Mouse (Mus musculus): ENCODE measurements around the gene Msmo1. TPM values are rescaled to one million over a fixed set of nuclear protein-coding genes. Genes with fewer than 3 reads are reported as not detected.

Msmo1 gene
- polyA plus RNA-seq, 1 experiment from 2014 or later = 202 TPM

- Histone ChIP-seq H3K27ac (no peak overlapping the region), H3K9me3 (no peaks in the 10 kb centered on the region), H3K36me3 (peaks cover 21% of the 10 kb centered on the region), H3K4me1 (replicated peaks) (no peaks in the 10 kb centered on the region), H3K4me3 (no peak overlapping the region), H3K27me3 (ENCODE audit: insufficient read depth, poor library complexity, severe bottlenecking) (no peaks in the 10 kb centered on the region)
- 92% methylated on average over 13 of the region's 13 CpGs for WGBS
- no peak for DNase-seq (ENCODE audit: low spot score)
Observed at GRCm38 (mm10) chr8:64740547-64741211, 7.1 kb upstream of the Msmo1 start.

- Histone ChIP-seq H3K4me1 (replicated peaks) (peaks cover 9% of the 10 kb centered on the region), H3K4me3 (no peak overlapping the region), H3K27ac (no peak overlapping the region), H3K36me3 (peaks cover 21% of the 10 kb centered on the region), H3K27me3 (ENCODE audit: insufficient read depth, poor library complexity, severe bottlenecking) (no peaks in the 10 kb centered on the region), H3K9me3 (no peaks in the 10 kb centered on the region)
- DNase-seq (ENCODE audit: low spot score) = no peak
- 98% methylated on average over 1 of the region's 1 CpGs for WGBS
Observed at GRCm38 (mm10) chr8:64738916-64739315, 5.3 kb upstream of the Msmo1 start.

GRCm38 (mm10) chr8:64736767-64737323, 3.3 kb upstream of the Msmo1 start:
- no peaks in the 10 kb centered on the region for H3K9me3 ChIP-seq
- no peak for DNase-seq (ENCODE audit: low spot score)
- peaks cover 10% of the 10 kb centered on the region; the same call in 1 of the 2 replicates for H3K36me3 ChIP-seq
- peaks cover 17% of the 10 kb centered on the region for H3K4me1 ChIP-seq (replicated peaks)
- H3K4me3 ChIP-seq = no peak overlapping the region
- H3K27ac ChIP-seq = no peak overlapping the region
- 84% methylated on average over 3 of the region's 3 CpGs for WGBS
- H3K27me3 ChIP-seq (ENCODE audit: insufficient read depth, poor library complexity, severe bottlenecking) = no peaks in the 10 kb centered on the region

GRCm38 (mm10) chr8:64735161-64735560, 1.6 kb upstream of the Msmo1 start:
- H3K27me3 ChIP-seq (ENCODE audit: insufficient read depth, poor library complexity, severe bottlenecking) = no peaks in the 10 kb centered on the region
- H3K4me1 ChIP-seq (replicated peaks) = peaks cover 25% of the 10 kb centered on the region
- no peak overlapping the region for H3K4me3 ChIP-seq
- DNase-seq (ENCODE audit: low spot score) = no peak
- H3K36me3 ChIP-seq = peaks cover 18% of the 10 kb centered on the region
- WGBS = 89% methylated on average over 8 of the region's 8 CpGs
- H3K9me3 ChIP-seq = no peaks in the 10 kb centered on the region
- peak overlapping the region; percentile 75 for H3K27ac ChIP-seq

GRCm38 (mm10) chr8:64732596-64732995, 996 bp downstream of the Msmo1 start:
- Histone ChIP-seq H3K27ac (peak overlapping the region; percentile 89), H3K4me3 (peak overlapping the region; percentile 80), H3K9me3 (no peaks in the 10 kb centered on the region), H3K4me1 (replicated peaks) (peaks cover 39% of the 10 kb centered on the region), H3K27me3 (ENCODE audit: insufficient read depth, poor library complexity, severe bottlenecking) (no peaks in the 10 kb centered on the region), H3K36me3 (peaks cover 39% of the 10 kb centered on the region)
- 19% methylated on average over 9 of the region's 9 CpGs for WGBS
- DNase-seq (ENCODE audit: low spot score) = no peak

GRCm38 (mm10) chr8:64728156-64728555, 5.4 kb downstream of the Msmo1 start:
- H3K4me1 ChIP-seq (replicated peaks) = peaks cover 30% of the 10 kb centered on the region
- no peak overlapping the region for H3K27ac ChIP-seq
- no peaks in the 10 kb centered on the region for H3K9me3 ChIP-seq
- 93% methylated on average over 7 of the region's 7 CpGs for WGBS
- DNase-seq (ENCODE audit: low spot score) = no peak
- no peak overlapping the region for H3K4me3 ChIP-seq
- peaks cover 83% of the 10 kb centered on the region for H3K36me3 ChIP-seq
- no peaks in the 10 kb centered on the region for H3K27me3 ChIP-seq (ENCODE audit: insufficient read depth, poor library complexity, severe bottlenecking)

GRCm38 (mm10) chr8:64726190-64726695, 7.3 kb downstream of the Msmo1 start:
- Histone ChIP-seq H3K27ac (no peak overlapping the region), H3K4me3 (no peak overlapping the region), H3K9me3 (no peaks in the 10 kb centered on the region), H3K36me3 (peaks cover 99% of the 10 kb centered on the region), H3K4me1 (replicated peaks) (peaks cover 21% of the 10 kb centered on the region), H3K27me3 (ENCODE audit: insufficient read depth, poor library complexity, severe bottlenecking) (no peaks in the 10 kb centered on the region)
- WGBS = 92% methylated on average over 4 of the region's 4 CpGs
- DNase-seq (ENCODE audit: low spot score) = no peak

GRCm38 (mm10) chr8:64723206-64723605, 10.4 kb downstream of the Msmo1 start:
- Histone ChIP-seq H3K27me3 (ENCODE audit: insufficient read depth, poor library complexity, severe bottlenecking) (no peaks in the 10 kb centered on the region), H3K4me3 (no peak overlapping the region), H3K9me3 (no peaks in the 10 kb centered on the region), H3K36me3 (peaks cover 99% of the 10 kb centered on the region), H3K27ac (no peak overlapping the region), H3K4me1 (replicated peaks) (no peaks in the 10 kb centered on the region)
- no peak for DNase-seq (ENCODE audit: low spot score)
- whole genome bisulfite sequencing = 94% methylated on average over 2 of the region's 2 CpGs

GRCm38 (mm10) chr8:64717868-64718267, 15.7 kb downstream of the Msmo1 start:
- H3K36me3 ChIP-seq = peaks cover 77% of the 10 kb centered on the region
- WGBS = 86% methylated on average over 7 of the region's 7 CpGs
- DNase-seq (ENCODE audit: low spot score) = no peak
- no peaks in the 10 kb centered on the region for H3K9me3 ChIP-seq
- no peak overlapping the region for H3K4me3 ChIP-seq
- H3K27ac ChIP-seq = no peak overlapping the region
- no peaks in the 10 kb centered on the region for H3K27me3 ChIP-seq (ENCODE audit: insufficient read depth, poor library complexity, severe bottlenecking)
- H3K4me1 ChIP-seq (replicated peaks) = no peaks in the 10 kb centered on the region

- Histone ChIP-seq H3K36me3 (peaks cover 24% of the 10 kb centered on the region), H3K4me1 (replicated peaks) (no peaks in the 10 kb centered on the region), H3K9me3 (no peaks in the 10 kb centered on the region), H3K27me3 (ENCODE audit: insufficient read depth, poor library complexity, severe bottlenecking) (no peaks in the 10 kb centered on the region), H3K4me3 (no peak overlapping the region), H3K27ac (no peak overlapping the region)
- WGBS = 89% methylated on average over 7 of the region's 7 CpGs
- DNase-seq (ENCODE audit: low spot score) = no peak
Observed at GRCm38 (mm10) chr8:64712499-64712898, 21.1 kb downstream of the Msmo1 start.

GRCm38 (mm10) chr8:64711544-64711943, 22.0 kb downstream of the Msmo1 start:
- Histone ChIP-seq H3K4me1 (replicated peaks) (no peaks in the 10 kb centered on the region), H3K36me3 (peaks cover 15% of the 10 kb centered on the region), H3K9me3 (no peaks in the 10 kb centered on the region), H3K27me3 (ENCODE audit: insufficient read depth, poor library complexity, severe bottlenecking) (no peaks in the 10 kb centered on the region), H3K4me3 (no peak overlapping the region), H3K27ac (no peak overlapping the region)
- no peak for DNase-seq (ENCODE audit: low spot score)
- WGBS = 52% methylated on average over 1 of the region's 1 CpGs

GRCm38 (mm10) chr8:64707481-64707880, 26.1 kb downstream of the Msmo1 start:
- no peak overlapping the region for H3K27ac ChIP-seq
- no peaks in the 10 kb centered on the region for H3K9me3 ChIP-seq
- H3K36me3 ChIP-seq = no peaks in the 10 kb centered on the region
- DNase-seq (ENCODE audit: low spot score) = no peak
- H3K4me1 ChIP-seq (replicated peaks) = no peaks in the 10 kb centered on the region
- H3K4me3 ChIP-seq = no peak overlapping the region
- H3K27me3 ChIP-seq (ENCODE audit: insufficient read depth, poor library complexity, severe bottlenecking) = no peaks in the 10 kb centered on the region

- WGBS = 86% methylated on average over 1 of the region's 1 CpGs
Observed at GRCm38 (mm10) chr8:64703191-64703590, 30.4 kb downstream of the Msmo1 start.

More at GRCm38 (mm10) chr8:64703191-64703590, 30.4 kb downstream of the Msmo1 start:
- no peaks in the 10 kb centered on the region for H3K27me3 ChIP-seq (ENCODE audit: insufficient read depth, poor library complexity, severe bottlenecking)
- no peaks in the 10 kb centered on the region for H3K36me3 ChIP-seq
- H3K27ac ChIP-seq = no peak overlapping the region
- DNase-seq (ENCODE audit: low spot score) = no peak
- no peak overlapping the region for H3K4me3 ChIP-seq
- H3K4me1 ChIP-seq (replicated peaks) = no peaks in the 10 kb centered on the region
- H3K9me3 ChIP-seq = no peaks in the 10 kb centered on the region
